Mouse (Mus musculus): Measurements from ENCODE around the gene Alkbh6.

The Alkbh6 gene

DNA sequence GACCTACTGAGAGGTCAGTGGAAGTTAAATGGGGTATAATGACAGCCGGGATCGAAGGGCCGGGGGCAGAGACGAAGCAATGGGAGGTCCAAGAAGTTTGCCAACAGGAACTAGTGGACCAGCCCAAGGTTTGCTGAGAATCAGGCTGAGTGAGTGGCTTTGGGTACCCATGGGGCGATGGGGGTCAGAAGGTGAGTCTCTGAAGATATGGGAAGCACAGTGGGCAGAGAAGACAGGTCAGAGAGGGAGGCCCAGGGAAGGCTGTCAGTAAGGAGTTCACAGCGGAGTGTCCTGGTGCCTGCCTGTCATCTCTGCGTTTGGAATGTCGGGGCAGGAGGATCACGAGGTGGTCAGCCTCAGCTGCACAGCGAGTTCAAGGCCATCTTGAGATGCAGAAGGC lies 19.9 kb downstream of the Alkbh6 start:
- DNase-seq (ENCODE audit: low spot score) = no peak

DNA sequence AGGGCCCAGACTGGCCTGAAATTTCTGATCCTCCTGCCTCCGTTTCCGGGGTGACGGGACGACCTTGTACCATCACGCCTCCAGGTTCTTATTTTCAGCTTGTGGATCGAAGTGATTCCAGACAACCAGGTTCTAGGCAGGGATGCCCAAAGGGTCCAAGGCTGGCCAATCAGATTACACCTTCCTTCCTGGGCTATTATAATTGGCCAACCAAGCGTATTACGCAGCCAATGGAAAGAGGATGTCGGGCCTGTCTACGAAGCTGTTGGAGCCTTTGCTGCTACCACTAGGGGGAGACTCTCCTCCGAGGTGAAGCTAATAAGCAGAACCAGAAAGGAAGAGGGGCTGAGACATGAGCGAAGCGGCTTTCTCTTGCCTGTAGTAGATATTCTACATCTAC lies 23.4 kb downstream of the Alkbh6 start:
- DNase-seq (ENCODE audit: low spot score) = peak; percentile 57

DNA sequence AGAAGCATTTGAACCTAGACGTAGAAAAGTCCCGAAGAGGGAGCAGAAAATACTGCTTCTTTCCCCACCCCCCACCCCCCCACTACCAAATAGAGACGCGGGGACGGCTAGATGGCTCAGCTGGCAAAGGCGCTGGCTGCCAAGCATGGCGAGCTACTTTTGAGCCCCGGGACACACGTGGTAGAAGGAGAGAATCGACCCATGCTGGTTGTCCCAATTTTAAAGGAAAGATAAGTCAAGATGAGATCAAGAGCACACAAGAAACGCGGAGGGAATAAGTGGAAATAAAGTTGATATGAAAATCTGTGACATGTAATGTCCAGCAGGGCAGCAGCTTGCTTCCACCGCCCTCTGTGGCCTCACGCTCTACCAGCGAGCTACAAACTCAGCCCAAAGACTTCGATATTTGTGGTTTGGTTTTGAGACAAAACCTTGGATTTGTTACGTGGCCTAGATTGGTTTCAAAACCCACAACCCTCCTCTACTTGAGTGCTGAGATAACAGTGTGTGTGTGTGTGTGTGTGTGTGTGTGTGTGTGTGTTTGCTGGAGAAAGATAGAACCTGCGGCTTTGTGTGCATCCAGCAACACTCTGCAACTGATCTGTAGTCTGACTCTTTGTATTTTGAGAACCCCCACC lies 24.2 kb downstream of the Alkbh6 start:
- DNase-seq (ENCODE audit: low spot score) = no peak

DNA sequence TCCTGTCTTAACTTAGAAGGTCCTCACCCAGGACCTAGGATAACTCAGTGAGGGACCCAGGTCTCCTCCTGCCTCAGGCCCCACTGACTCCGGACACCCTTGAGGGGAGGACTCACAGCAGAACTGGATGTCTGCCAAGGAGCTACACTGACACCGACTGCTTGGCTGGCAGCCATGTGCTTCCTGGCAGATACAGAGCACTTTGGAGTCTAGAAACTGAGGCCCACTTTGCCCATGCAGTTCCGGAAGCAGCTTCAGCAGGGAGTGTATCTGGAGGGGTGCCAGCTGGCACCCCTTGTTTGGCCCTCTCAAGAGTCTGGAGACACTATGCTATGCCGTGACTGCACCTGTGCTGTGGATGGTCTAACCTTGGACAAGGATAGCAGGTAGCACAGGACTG lies 24.9 kb downstream of the Alkbh6 start:
- DNase-seq (ENCODE audit: low spot score) = peak; percentile 68

DNA sequence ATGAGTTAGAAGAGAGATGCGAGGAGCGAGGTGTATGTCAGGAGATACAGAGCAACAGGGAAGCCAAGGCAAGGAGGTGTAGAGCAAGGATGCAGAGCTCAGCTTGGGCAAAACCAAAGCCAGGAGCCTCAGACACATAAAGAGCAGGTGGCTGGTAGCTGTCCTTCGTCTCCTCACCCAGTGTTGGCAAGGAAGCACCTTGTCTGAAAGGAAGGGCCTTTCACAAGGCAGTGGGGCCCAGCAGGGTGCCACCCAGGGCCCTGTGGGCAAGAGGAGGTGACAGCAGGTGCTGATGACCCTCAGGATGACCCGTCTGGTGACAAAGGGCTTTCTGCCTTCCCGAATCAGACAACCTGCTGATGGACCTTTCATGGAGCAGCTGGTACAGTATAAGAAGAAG lies 26.0 kb downstream of the Alkbh6 start:
- DNase-seq (ENCODE audit: low spot score) = no peak

DNA sequence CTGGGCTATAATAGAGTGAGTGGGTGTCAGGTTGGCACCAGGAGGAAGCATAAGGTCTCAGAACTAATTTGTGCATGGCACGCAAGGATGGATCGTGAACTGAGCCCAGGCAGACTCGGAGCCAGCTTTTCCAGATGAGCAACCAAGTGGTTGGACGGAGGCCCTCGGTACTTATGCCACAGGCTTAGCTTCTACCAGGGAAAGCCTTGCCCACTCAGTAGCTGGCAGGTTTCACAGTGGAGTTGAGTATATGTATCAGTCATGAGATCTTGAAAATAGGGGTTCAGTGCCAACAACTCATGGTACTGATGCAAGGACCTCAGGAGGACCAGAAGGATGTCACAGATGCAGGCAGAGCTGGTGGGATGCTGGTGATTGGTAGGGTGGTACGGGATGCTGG lies 27.2 kb downstream of the Alkbh6 start:
- DNase-seq (ENCODE audit: low spot score) = no peak

DNA sequence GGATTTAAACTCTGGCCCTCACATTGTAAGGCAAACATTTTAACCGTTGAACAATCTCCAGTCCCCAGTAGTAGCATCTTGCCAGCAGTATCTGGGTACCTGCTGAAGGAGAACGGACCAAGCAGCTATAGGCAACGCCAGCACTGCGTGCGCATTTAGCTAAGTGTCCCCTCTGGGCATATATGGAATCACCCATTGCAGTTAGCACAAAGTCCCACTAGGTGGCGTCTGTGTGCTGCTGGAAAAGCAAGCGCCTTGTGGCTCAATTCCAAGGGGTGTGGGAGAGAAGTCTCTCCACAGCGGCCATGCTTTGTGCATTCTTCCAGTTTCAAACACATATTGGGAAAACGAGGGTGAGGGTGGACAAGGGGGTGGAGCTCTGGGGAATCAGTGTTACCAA lies 27.9 kb downstream of the Alkbh6 start:
- DNase-seq (ENCODE audit: low spot score) = peak; percentile 78

DNA sequence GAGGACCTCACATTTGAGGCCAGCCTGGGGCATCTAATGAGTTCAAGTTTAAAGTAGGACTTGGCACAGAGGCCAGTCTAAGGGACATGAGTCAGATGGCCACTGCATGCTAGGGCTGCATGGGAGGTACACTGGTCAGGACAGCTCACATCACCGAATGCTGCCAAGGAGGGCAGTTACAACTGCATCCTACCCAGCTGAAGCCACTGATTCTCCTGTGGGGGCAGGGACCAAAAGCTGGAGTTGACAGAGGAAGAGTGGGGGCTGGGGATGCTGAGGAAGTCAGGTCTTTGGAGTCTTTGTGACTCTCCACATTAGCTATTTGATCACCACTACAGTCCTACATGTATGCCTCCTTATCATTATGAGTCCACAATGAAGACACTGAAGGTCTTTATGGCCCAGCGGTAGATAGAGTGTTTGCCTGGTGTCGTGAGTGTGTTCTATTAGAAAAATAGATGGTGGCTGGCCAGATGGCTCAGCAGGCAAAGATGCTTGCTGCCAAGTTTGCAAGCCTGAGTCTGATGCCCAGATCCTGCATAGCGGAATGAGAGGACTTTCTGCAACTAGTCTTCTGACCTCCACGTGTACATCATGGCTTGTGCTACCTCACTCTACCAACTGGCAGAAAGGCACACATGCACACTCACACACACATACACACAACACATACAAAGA lies 31.1 kb downstream of the Alkbh6 start:
- DNase-seq (ENCODE audit: low spot score) = no peak

DNA sequence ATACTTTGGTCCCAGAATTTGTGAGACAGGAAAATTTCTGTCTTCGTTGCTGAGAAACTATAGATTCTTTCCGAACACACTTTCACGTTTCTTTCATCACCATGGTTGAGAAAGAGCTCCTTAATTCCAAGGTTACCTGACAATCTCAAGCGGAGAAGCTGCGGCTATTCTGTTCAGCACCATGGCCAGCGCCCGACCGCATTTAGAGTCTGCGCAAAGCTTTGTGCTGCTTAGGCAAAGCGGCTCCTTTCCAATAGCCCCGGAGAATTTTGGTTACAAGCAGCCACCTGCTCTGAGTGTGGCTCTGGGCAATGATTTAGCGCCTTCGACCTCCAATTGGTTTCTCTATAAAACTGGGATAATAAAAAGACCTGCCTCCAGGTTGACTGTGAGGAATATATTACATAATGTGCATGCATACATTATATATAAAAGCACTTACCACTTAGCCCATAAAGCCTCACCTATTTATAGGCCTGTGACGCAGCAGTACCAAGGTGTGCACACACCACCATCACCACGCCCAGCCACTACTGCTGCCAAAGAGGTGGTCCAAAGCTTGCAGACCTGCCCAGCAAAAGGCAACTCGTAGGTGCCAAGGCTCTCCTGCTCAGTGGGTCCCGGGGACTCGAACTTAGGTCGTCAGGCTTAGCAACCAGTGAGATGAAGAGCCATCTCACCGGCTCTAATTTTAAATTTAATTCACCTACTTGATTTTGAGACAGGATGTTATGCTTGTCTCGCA lies 38.3 kb downstream of the Alkbh6 start:
- peak; percentile 73 for DNase-seq (ENCODE audit: low spot score)

DNA sequence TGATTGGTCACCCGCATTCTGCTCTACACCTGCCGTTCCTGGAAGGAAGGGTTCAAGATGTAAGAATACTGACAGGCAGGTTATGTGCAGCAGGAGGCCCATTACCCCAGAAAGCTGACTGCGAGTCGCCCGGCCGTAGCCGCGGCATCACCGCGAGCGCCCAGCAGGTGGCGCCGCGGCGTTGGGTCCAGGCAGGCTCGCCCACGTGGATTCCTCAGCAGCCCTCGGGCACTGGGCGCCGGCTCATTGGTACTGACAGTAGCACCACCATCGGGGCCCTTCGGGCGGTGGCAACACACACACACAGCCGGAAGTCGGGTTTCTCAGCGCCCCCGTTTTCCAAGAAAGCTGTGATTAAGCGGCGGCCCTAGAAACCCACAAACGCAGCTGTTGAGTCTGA lies 39.3 kb downstream of the Alkbh6 start:
- peak; percentile 68 for DNase-seq (ENCODE audit: low spot score)

DNA sequence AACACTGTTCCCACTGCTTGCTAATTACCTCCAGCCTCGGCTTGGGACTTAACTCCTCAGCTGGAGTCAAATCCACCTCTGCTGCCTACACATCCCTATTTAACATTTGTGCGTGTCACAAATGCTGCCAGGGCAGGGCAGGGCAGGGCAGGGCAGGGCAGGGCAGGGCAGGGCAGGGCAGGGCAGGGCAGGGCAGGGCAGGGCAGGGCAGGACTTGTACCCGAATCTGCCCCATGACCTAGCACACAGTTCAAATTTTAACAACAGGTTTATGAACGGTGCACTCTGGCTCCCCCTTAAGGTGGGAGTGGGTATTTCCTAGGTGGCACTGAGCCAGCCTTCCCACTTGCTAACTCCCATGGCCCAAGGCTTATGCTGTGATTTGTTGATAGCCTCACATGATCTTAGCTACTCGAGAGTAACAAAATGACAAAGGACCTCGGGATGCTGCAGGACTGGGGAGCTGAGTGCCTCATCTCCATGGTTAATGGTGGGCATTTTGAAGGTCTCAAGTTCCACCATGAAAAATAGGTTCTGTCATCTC lies 44.8 kb downstream of the Alkbh6 start:
- DNase-seq (ENCODE audit: low spot score) = peak; percentile 47

DNA sequence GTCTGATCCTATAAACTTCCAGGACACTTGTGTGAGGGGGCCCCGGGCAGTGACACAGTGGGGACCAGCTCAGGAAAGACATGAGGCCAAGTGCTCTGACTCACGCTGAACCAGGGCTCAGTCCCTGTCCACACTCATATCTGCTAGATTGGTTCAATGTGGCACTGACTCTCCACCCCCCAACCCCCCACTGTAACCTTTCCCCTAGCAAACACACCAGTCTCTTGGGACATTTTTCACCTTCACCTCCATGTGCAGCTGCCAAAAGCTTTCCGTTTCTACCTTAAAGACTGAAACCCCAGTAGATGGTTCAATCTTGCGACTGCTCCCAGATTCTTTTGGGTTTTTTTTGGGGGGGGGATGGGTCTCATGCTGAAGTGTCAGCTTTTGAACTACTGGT lies 45.5 kb downstream of the Alkbh6 start:
- no peak for DNase-seq (ENCODE audit: low spot score)

DNA sequence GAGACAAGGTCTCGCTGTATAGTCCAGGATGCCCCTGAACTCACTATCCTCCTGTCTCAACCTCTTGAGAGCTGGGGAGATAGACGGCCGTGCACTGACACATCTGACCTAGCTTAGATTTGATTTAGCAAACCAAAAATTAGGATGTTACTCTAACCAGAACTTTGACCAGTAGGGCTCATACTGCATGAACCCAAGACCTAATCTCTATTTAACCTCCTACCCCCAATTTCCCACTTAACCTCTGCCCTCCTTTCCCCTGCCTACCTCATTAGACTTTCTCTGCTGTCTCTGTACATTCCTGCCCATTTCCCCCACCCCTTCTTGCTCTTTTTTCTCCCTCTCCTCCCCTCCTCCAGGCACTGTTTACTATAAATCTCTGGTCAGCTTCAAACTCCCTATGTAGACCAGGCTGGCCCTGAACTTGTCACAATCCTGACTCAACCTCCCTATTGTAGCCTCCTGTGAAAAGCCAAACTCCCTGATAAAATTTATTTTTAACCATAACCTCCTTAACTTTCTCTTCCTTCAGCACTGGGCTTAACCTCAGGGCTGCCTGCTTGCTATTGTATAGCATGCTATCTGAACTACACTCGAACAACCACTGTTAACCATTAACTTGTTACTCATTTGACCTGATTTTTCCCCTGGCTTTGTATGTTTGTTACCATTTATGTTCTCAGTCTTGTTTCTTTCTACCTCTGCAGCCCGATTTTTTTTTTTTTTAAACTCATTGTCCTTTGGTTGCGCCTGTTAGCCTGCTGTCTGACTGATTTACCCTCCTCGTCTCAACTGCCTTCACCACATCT lies 50.1 kb downstream of the Alkbh6 start:
- no peak for DNase-seq (ENCODE audit: low spot score)

DNA sequence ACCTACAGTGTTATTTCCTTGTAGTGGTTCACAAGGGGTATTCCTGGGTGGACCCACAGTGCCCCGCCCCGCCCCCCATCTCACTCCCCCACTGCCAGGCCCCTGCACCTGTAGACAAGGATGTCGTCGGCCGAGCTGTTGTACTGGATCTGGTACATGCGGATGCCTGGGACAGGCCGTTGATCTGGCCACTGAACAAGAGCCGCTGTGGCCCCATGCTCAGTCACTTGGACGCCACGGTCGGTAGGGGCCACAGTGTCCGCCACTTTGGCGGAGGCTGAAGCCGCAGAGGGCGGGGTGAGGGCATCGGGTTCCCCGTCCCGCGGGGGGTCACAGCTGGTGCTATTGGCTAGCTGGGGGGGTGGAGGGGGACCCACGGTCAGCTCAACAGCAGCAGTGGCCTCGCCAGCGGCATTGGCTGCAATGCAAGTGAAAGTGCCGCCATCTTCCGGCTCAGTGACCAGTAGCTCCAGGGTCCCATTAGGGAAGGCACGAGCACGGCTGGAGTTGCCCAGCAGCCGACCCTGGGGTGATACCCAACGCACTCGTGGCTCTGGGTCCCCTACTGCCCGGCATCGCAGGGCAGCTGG lies 50.9 kb downstream of the Alkbh6 start:
- no peak for DNase-seq (ENCODE audit: low spot score)

DNA sequence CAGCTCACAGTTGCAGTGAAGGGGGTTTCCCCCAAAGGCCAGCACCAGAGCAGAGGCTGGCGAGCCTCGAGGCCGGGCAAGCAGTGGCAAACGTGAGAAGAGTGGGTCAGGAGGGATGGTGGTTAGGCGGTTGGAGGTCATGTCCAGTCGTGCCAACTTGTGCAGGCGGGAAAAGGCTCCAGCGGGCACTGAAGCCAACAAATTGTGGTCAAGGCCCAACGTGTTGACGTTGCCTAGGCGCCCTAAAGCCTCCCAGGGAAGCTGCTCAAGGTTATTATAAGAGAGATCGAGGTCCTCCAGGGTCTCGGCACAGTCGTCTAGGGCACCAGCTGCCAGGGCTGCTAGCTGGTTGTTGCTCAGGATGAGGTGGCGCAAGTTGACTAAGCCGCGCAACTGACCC lies 51.5 kb downstream of the Alkbh6 start:
- DNase-seq (ENCODE audit: low spot score) = no peak

DNA sequence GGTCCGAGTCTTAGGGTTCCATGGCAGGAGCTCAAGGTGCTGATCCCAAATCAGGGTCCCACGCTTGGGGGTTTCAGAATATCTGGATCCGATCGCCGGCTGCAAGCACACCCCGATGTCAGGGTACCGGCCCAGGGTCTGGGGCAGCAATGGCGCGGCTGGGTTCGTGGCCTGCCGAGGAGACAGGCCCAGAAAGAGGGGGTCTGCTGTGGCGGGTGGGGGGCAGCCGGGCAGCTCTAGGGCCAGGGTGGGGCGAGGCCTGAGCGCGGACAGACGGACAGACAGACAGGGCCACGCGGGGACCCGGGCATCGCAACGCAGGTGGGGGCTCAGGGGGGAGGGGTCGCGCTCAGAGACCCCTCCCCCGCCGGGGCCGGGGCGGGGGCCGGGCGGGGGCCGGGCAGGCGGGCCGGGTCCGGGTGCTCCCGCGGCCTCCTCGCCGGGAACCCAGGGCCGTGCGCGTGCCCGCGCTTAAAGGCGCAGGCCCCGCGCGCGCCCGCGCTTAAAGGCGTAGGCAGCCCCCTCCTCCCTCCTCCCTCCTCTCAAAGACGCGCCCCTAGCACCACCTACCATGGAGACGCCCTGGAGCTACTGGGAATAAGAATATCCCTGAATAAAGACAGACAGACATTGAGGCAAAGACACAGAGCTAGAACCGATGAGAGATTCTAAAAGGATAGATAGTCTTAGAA lies 54.3 kb downstream of the Alkbh6 start, which contains the start of gene Lrfn3:
Lrfn3 (minus strand) TSS at position 121 of the 692 bp plus-strand sequence.
- peak; percentile 53 for DNase-seq (ENCODE audit: low spot score)

DNA sequence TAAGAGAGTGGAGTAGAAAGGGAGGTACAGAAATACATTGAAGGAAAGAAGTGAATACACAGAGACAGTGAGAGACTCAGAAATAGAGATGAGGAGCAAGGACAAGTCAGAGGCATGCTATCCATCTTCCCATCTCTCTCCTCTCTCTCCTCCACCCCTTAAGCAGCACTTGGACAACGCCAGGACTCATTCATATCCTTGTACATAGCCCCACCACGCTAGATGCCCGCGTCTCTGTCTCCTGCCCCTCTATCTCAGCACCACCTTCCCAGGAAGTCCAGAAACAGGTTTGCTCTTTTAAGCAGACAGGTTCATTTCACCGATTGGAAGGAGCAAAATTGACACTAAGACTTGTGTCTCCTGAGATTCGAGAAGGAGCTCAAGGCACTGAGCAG lies 54.8 kb downstream of the Alkbh6 start:
- no peak for DNase-seq (ENCODE audit: low spot score)
